Mouse (Mus musculus) layer of hippocampus, adult 2 months (tissue): Measurements from ENCODE around the gene Atxn1l. TPM values are rescaled to one million over a fixed set of nuclear protein-coding genes. Genes with fewer than 3 reads are reported as not detected.

Source experiments
- DNase-seq, 2 experiments: peaks; one replicate each; pipeline ENCODE4 v3.0.0; 2022; ENCODE audit warnings: low spot score in 2 of 2
- H3K27ac ChIP-seq: fragments of 200-600 bp; 2 replicates; pipeline ENCODE4 v1.8.1; 2022
- H3K4me3 ChIP-seq: fragments of 200-600 bp; 2 replicates; pipeline ENCODE4 v1.8.1; 2022; ENCODE audit warnings: mild to moderate bottlenecking
- CTCF ChIP-seq: fragments of 200-600 bp; conservative IDR thresholded peaks from 2 replicates; pipeline ENCODE4 v1.8.1; 2022; ENCODE audit warnings: antibody characterized with exemption, mild to moderate bottlenecking, moderate library complexity
- total RNA-seq, 2 experiments: library from RNA; stranded (reverse); gene quantifications; 2 replicates each; pipeline ENCODE4 v1.2.3; 2021

Gene Atxn1l
- total RNA-seq, 2 experiments from 2014 or later, result 40.1 to 44.5 TPM

- no peak for TF ChIP-seq CTCF
- DNase-seq, result no peak
- H3K27ac ChIP-seq, result no peak overlapping the region
- no peak overlapping the region for H3K4me3 ChIP-seq
These were observed 55.4 kb downstream of the Atxn1l start for GRCm38 (mm10) chr8:109682120-109682519.

GRCm38 (mm10) chr8:109681535-109681934, 56.0 kb downstream of the Atxn1l start:
- Histone ChIP-seq H3K27ac (no peak overlapping the region), H3K4me3 (no peak overlapping the region)
- no peak for DNase-seq
- TF ChIP-seq CTCF, result no peak

Other genes with a start within 250 kb of the Atxn1l start
- gene Pmfbp1, start 243.7 kb downstream of the Atxn1l start, total RNA-seq, result under 1 TPM; 0.10 to 0.12 TPM
- gene Dhx38, start 171.9 kb downstream of the Atxn1l start, total RNA-seq, result 10 to 100 TPM; 28.0 to 30.1 TPM
- gene Txnl4b, start 171.8 kb downstream of the Atxn1l start, total RNA-seq, result 10 to 100 TPM; 13.6 to 17.6 TPM
- gene Hp, start 158.6 kb downstream of the Atxn1l start, total RNA-seq, result not detected
- gene Dhodh, start 129.1 kb downstream of the Atxn1l start, total RNA-seq, result 10 to 100 TPM; 25.6 to 25.9 TPM
- gene Pkd1l3, start 123.2 kb downstream of the Atxn1l start, total RNA-seq, result 1 to 10 TPM; 2.3 to 2.8 TPM
- 10 to 100 TPM; 87.0 to 94.9 TPM for gene Ist1, start 44.5 kb downstream of the Atxn1l start, total RNA-seq
- 10 to 100 TPM; 47.0 to 47.6 TPM for gene Zfp821, start 32.2 kb downstream of the Atxn1l start, total RNA-seq
- 10 to 100 TPM; 84.1 to 92.2 TPM for gene Ap1g1, start 40.8 kb upstream of the Atxn1l start, total RNA-seq
- gene Phlpp2, start 130.8 kb upstream of the Atxn1l start, total RNA-seq, result 10 to 100 TPM; 26.9 to 28.5 TPM
- under 1 TPM in 1 of 2 experiments, not detected in 1; 0.23 TPM for gene Marveld3, start 224.5 kb upstream of the Atxn1l start, total RNA-seq